ENCODE assay signal across 8 mouse cellular contexts in genomic region chr9:107768851-107769250, GRCm38 (mm10). TPM values are rescaled to one million over a fixed set of nuclear protein-coding genes. Genes with fewer than 3 reads are reported as not detected.
A peak's percentile ranks its signal among the peaks of the same experiment; 100 is the strongest.
DNase-seq lines count a peak whose midpoint lies in the region; ATAC-seq and TF ChIP-seq lines count a peak whose summit lies in the region.

No protein-coding gene starts in this region.

- 83% methylated on average over 5 of the region's 5 CpGs for WGBS in embryonic facial prominence, embryonic 14.5 days
- WGBS in hindbrain, postnatal 0 days = 69% methylated on average over 5 of the region's 5 CpGs
- WGBS in midbrain, embryonic 11.5 days = 94% methylated on average over 5 of the region's 5 CpGs

- TF ChIP-seq CTCF in hindbrain, postnatal 0 days (IDR thresholded peaks at IDR 0.05; ENCODE audit: low read depth) = no peak

- H3K36me3 ChIP-seq in erythroblast, embryonic 14.5 days (ENCODE audit: control insufficient read depth) = peaks cover 74% of the 10 kb centered on the region
- H3K36me3 ChIP-seq in embryonic facial prominence, embryonic 14.5 days (ENCODE audit: control insufficient read depth, insufficient read depth, low read length) = peaks cover 70% of the 10 kb centered on the region
- peaks cover 45% of the 10 kb centered on the region for H3K36me3 ChIP-seq in hindbrain, postnatal 0 days (ENCODE audit: insufficient read depth, low read length)
- H3K36me3 ChIP-seq in midbrain, embryonic 11.5 days (ENCODE audit: control insufficient read depth, insufficient read depth, low read length) = peaks cover 30% of the 10 kb centered on the region

- H3K4me3 ChIP-seq in erythroblast, embryonic 14.5 days (replicated peaks) = peak overlapping the region; percentile 79
- peak overlapping the region; percentile 100 for H3K4me3 ChIP-seq in embryonic facial prominence, embryonic 14.5 days (ENCODE audit: low read depth, low read length)
- H3K4me3 ChIP-seq in hindbrain, postnatal 0 days (ENCODE audit: low read length) = peak overlapping the region; percentile 100
- H3K4me3 ChIP-seq in midbrain, embryonic 11.5 days (ENCODE audit: low read depth, low read length) = peak overlapping the region; percentile 96

- no peaks in the 10 kb centered on the region for H3K27me3 ChIP-seq in erythroblast, embryonic 14.5 days (ENCODE audit: control insufficient read depth)
- H3K27me3 ChIP-seq in embryonic facial prominence, embryonic 14.5 days (replicated peaks; ENCODE audit: control insufficient read depth, insufficient read depth, low read length) = no peaks in the 10 kb centered on the region
- no peaks in the 10 kb centered on the region for H3K27me3 ChIP-seq in hindbrain, postnatal 0 days (ENCODE audit: insufficient read depth, low read length)
- no peaks in the 10 kb centered on the region for H3K27me3 ChIP-seq in midbrain, embryonic 11.5 days (ENCODE audit: control insufficient read depth, insufficient read depth, low read length)

- no peaks in the 10 kb centered on the region for H3K9me3 ChIP-seq in erythroblast, embryonic 14.5 days (ENCODE audit: control insufficient read depth, low read length)
- no peaks in the 10 kb centered on the region for H3K9me3 ChIP-seq in embryonic facial prominence, embryonic 14.5 days (ENCODE audit: control insufficient read depth, low read length)
- H3K9me3 ChIP-seq in hindbrain, postnatal 0 days (ENCODE audit: low read length) = no peaks in the 10 kb centered on the region
- no peaks in the 10 kb centered on the region for H3K9me3 ChIP-seq in midbrain, embryonic 11.5 days (ENCODE audit: control insufficient read depth, low read length)

- no peak for ATAC-seq in erythroblast, adult 5-6 weeks (replicated peaks; ENCODE audit: low FRiP score, poor library complexity, severe bottlenecking)
- ATAC-seq in embryonic facial prominence, embryonic 14.5 days (ENCODE audit: low read depth) = no peak
- no peak for ATAC-seq in hindbrain, postnatal 0 days
- no peak for ATAC-seq in midbrain, embryonic 11.5 days (ENCODE audit: low FRiP score)

- peaks cover 30% of the 10 kb centered on the region for H3K4me1 ChIP-seq in erythroblast, embryonic 14.5 days (ENCODE audit: control insufficient read depth)
- peaks cover 11% of the 10 kb centered on the region; the same call in 1 of the 2 replicates for H3K4me1 ChIP-seq in embryonic facial prominence, embryonic 14.5 days (ENCODE audit: control insufficient read depth, insufficient read depth, low read length)
- H3K4me1 ChIP-seq in hindbrain, postnatal 0 days (ENCODE audit: insufficient read depth, low read length) = 0 out of 2 replicates have a peak, but pooled peaks cover 3% of the 10 kb centered on the region
- H3K4me1 ChIP-seq in midbrain, embryonic 11.5 days (ENCODE audit: control insufficient read depth, insufficient read depth, low read length) = peaks cover 14% of the 10 kb centered on the region

- 0 out of 2 replicates have a peak overlapping the region, but pooled peaks have one; percentile 100 for H3K9ac ChIP-seq in embryonic facial prominence, embryonic 14.5 days (ENCODE audit: low read depth, low read length)
- H3K9ac ChIP-seq in hindbrain, postnatal 0 days (replicated peaks; ENCODE audit: low read length) = peak overlapping the region; percentile 100; the same call in 1 of the 2 replicates
- no peak overlapping the region for H3K9ac ChIP-seq in midbrain, embryonic 11.5 days (ENCODE audit: low read length)

- DNase-seq in embryonic facial prominence, embryonic 14.5 days (ENCODE audit: low spot score) = no peak
- DNase-seq in hindbrain, postnatal 0 days (ENCODE audit: low spot score) = peak; percentile 3
- DNase-seq in midbrain, embryonic 11.5 days (ENCODE audit: low spot score, missing footprints) = no peak
- no peak for DNase-seq in T-cell, adult 2 months (ENCODE audit: low spot score)
- DNase-seq in thymus, postnatal 14 days = no peak
- no peak for DNase-seq in retina, postnatal 1 day

- H3K27ac ChIP-seq in embryonic facial prominence, embryonic 14.5 days (replicated peaks; ENCODE audit: low read depth, low read length) = no peak overlapping the region
- no peak overlapping the region for H3K27ac ChIP-seq in hindbrain, postnatal 0 days
- no peak overlapping the region for H3K27ac ChIP-seq in midbrain, embryonic 11.5 days (ENCODE audit: low read depth, low read length)

- peak overlapping the region; percentile 82 for H3K4me2 ChIP-seq in embryonic facial prominence, embryonic 14.5 days (ENCODE audit: low read depth, low read length)
- H3K4me2 ChIP-seq in hindbrain, postnatal 0 days (ENCODE audit: low read depth, low read length) = peak overlapping the region; percentile 62
- peak overlapping the region; percentile 73 for H3K4me2 ChIP-seq in midbrain, embryonic 11.5 days

RNA-seq across cellular contexts. Expression of gene Rbm5, which starts 1.9 kb away (rescaled TPM):
- polyA plus RNA-seq in erythroblast, embryonic 14.5 days (2012) = 0.76 and 1.6 TPM in 2 replicates
- 204 and 296 TPM in 2 replicates for total RNA-seq in erythroblast, adult 5-6 weeks (2015; ENCODE audit: low replicate concordance)
- 507 and 635 TPM in 2 replicates for total RNA-seq in erythroblast, adult 5-6 weeks (2017; ENCODE audit: low replicate concordance)
- 145 and 159 TPM in 2 replicates for polyA plus RNA-seq in embryonic facial prominence, embryonic 14.5 days (2014; fragmentation: Nextera tagmentation; extraction: Ambion mirVana)
- 85.5 and 149 TPM in 2 replicates for total RNA-seq in hindbrain, postnatal 0 days (2014; rRNA removed)
- polyA plus RNA-seq in hindbrain, postnatal 0 days (2015; fragmentation: Nextera tagmentation; extraction: Ambion mirVana) = 142 and 148 TPM in 2 replicates
- 186 and 191 TPM in 2 replicates for polyA plus RNA-seq in midbrain, embryonic 11.5 days (2014; fragmentation: Nextera tagmentation; extraction: Ambion mirVana)

RNA-seq across cellular contexts. Expression of gene Sema3f, which starts 58.6 kb away (rescaled TPM):
- polyA plus RNA-seq in erythroblast, embryonic 14.5 days (2012) = 0.08 TPM in 1 of 2 replicates, not detected in the other
- not detected in 2 replicates for total RNA-seq in erythroblast, adult 5-6 weeks (2015; ENCODE audit: low replicate concordance)
- not detected in 2 replicates for total RNA-seq in erythroblast, adult 5-6 weeks (2017; ENCODE audit: low replicate concordance)
- 32.8 and 36.9 TPM in 2 replicates for polyA plus RNA-seq in embryonic facial prominence, embryonic 14.5 days (2014; fragmentation: Nextera tagmentation; extraction: Ambion mirVana)
- total RNA-seq in hindbrain, postnatal 0 days (2014; rRNA removed) = 65.4 and 81.3 TPM in 2 replicates
- polyA plus RNA-seq in hindbrain, postnatal 0 days (2015; fragmentation: Nextera tagmentation; extraction: Ambion mirVana) = 7.5 and 8.7 TPM in 2 replicates
- 9.6 and 11.9 TPM in 2 replicates for polyA plus RNA-seq in midbrain, embryonic 11.5 days (2014; fragmentation: Nextera tagmentation; extraction: Ambion mirVana)

Comparison
In these comparisons a context has a peak if more than half of its experiments do, and no peak if none do; other contexts are left out.
1. RNA of gene Rbm5, which starts 1.9 kb away (polyA plus RNA-seq): 186 to 191 TPM in midbrain, embryonic 11.5 days, 145 to 159 TPM in embryonic facial prominence, embryonic 14.5 days and 142 to 148 TPM in hindbrain, postnatal 0 days; 0.76 to 1.6 TPM in erythroblast, embryonic 14.5 days; every median in the first group is over 10 times any median in the second.
2. Peak in every context shown above with its lines, with median percentiles within 50 percentile points of each other: H3K4me3 ChIP-seq and H3K4me2 ChIP-seq.